Mouse (Mus musculus) mouse embryonic stem cell (cell line): ENCODE measurements around the gene Tspoap1.

Source experiments
- in situ Hi-C, 2 experiments: fragments of 300-500 bp; cut with MboI; formaldehyde crosslinking; loops; 1 replicate in 1 of 2; 3 replicates in 1 of 2; pipeline ENCODE4 v1.14.3; 2019 to 2020; ENCODE audit warnings: low sequenced_read_pairs in 2 of 2, low pct_unique_long_range_greater_than_20kb in 1 of 2, mixed read lengths in 1 of 2; ENCODE audit not compliant: unreplicated experiment in 1 of 2

Gene Tspoap1

DNA sequence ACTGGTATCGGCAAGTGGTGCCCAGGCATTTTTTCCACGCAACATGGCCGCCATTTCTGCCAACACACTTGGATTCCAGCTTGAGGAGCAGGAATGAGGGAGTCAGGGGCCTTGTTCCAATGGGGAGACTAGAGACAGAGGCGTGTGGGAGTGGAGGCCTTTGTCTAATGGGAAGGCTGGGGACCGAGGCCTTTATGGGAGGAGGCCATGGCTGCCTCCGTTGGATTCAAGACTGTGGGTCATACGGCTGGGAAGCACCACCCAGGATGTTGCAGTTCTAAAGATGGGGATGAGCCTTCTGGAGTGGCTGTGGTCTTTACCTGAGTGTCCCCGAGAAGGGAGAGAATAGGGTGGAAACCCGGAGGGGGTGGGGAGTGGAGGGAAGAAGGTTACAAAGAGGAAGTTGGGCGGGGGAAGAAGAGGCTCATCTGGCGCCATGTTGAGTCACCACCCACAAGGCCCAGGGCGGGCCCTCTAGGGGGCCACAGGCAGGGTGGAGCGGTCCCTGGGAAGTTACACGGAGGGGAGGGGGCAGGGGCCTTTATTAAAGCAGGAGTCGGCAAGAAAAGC is 4.0 kb upstream of the Tspoap1 start:
- in situ Hi-C loops: no loop called here

DNA sequence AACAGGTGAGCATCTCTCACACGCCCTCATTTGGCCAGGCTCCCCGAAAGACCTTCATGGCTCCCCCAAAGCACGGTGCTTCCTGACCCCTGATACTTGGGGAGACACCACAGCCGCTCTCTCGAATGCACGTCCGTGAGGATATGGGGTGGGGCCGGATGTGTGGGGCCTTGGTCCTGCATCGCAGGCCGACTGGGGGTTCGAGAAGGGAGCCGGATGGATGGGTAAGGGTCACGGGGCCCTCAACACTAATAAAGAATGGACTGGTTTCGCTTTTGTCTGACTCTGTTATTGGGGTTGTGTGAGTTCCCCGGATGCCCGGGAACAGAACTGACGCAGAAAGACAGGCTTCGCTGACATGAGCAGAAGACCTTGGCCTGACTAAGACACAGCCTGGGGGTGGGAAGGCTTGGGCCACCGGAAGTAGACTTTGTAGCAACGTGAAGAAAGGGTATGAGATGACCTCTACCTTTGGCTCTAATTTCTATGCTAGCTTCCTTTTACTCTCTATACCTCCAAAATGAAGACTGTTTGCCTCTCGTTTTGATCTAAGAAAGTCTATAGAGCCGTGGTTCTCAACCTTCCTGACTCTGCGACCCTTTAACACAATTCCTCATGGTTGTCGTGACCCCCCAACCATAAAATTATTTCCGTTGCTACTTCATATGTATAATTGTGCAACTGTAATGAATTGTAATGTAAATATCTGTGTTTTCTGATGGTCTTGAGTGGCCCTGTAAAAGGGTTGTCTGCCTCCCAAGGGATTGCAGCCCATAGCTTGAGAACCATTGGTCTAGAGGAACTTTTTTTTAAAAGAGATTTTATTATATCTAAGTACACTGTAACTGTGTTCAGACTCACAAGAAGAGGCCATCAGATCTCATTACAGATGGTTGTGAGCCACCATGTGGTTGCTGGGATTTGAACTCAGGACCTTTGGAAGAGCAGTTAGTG is 3.1 kb upstream of the Tspoap1 start:
- in situ Hi-C loops: no loop called here

DNA sequence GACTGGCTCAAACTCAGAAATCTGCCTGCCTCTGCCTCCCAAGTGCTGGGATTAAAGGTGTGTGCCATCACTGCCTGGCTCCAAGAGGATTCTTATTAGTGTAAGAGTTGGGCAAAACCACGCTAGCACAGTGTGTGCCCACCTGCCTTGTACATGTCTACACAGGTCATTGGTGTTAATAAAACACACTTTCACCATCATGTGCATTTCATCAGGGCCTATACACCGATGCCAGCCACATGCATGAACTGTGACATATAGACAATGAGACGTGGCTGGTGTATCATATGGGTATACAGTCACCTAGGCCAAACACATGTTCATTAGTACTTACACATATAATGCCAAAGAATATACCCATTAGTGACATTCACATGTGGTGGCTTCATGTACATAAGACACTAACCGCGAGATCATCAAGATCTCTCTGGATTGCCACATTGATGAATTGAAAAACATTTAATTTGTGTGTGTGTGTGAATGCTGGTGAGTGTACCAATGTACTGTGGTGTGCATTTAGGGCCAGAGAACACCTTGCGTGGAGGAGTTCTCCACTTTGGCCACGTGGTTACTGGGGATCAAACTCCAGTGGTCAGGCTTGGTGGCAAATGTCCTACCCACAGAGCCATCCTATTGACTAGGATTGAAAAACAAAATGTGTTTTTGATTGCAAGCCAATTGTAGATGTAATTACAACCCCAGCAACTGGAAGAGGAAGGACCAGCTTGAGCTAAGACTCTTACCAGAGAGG is 2.0 kb upstream of the Tspoap1 start:
- in situ Hi-C loops: no loop called here

DNA sequence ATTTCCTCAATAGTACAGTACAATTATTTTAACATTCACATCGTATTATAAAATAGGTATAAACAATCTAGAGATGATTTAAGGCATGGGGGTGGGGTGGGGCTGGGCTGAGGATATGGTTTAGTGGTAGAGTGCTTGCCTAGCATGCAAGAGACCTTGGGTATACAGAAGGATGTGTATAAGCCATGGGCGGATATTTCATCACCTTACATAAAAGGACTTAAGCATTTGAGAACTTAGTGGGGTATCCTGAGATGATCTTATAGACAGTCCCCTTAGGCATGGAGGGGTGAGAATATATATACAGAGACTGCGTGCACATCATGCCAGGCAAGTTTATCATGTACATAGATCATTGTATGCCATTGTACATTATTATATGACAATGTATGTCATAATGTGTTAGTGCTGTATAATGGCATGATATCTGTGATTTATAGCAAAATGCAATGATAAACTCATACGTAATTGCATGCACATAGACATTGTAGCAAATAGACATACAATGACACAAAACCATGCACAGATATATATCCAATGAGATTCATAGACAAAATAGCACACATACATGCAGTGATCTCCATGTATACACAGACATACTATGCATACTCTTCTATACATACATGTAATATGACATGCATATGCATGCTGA is 1.3 kb upstream of the Tspoap1 start:
- in situ Hi-C loops: no loop called here

DNA sequence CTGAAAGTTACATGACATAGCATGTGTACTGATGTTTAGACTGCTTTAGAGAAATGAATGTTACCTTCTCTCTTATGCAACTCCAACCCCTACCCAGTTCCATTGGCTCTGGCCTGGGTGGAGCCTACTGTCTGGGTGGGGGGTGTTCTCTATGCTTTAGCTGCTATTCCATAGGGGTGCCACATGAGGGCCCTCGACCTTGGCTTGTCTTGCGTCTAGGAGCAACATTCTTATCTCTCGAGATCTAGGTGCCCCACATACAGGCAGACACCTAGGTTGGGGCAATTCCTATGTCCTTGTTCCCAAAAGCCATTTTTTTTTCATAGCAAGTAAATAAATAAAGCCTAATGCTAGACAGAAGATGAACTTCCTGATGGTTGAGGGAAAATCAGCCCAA is 734 bp upstream of the Tspoap1 start:
- in situ Hi-C loops: no loop called here

DNA sequence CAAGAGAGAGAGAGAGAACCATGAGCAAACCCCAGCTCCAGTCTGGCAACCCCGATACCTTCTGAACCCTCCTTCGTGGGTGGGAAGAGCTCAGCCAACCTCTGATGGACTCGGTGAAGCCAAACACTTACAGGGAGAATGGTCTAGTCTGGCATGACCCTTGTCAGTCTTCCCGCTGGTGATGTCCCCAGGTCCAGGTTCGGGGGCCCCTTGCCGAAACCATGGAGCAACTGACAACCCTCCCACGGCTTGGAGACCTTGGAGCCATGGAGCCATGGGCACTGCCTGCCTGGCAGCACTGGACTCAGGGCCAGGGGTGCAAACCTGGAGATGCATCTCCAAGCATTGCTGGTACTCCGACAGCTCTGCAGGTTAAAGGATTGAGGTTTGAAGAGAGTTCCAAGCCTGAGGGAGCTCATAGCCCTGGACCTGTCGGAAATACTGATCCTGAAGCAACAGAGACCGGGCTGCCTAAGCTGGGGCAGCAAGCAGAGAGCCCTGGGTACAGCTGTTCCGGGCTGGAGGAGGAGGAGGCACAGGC is 910 bp downstream of the Tspoap1 start:
- in situ Hi-C loops: no loop called here

DNA sequence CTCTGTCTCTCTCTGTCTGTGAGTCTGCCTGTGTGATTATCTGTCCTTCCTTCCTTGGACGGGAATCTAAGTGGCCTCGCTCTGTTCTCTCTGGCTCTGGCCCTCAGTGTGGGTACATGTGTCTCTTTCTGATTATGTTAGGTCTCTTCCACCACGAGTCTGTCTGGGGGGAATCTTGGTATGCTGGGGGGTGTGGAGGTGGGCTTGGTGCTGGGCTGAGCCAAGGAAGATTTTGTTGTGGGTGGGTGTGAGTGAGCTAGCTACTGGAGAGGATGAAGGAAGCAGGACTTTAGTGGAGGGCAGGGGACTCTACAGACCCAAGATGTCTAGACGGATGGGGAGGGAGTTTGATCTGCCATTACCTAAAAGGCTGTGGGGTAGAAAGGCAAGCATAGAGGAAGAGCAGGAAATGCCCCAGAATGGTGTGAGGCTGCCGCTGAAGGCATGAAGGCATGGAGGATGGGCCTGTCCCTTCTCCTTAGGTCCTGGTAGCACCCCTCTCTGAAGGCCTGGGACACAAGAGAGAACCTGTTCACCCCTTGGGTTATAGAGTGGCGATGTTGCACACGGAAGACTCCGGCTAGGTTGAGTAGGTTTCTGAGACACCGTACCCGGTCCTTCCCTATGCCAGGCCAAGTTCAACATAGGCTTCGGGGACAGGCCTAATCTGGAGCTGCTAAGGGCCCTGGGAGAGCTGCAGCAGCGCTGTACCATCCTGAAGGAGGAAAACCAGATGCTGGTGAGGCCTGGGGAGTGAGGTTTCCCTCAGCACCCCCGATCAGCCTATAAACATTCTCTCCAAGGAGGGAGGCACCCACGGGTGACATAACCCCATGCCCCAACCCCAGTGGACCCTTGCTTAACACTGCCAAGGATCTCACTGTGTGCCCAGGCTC is 1.7 kb downstream of the Tspoap1 start:
- in situ Hi-C loops: no loop called here

DNA sequence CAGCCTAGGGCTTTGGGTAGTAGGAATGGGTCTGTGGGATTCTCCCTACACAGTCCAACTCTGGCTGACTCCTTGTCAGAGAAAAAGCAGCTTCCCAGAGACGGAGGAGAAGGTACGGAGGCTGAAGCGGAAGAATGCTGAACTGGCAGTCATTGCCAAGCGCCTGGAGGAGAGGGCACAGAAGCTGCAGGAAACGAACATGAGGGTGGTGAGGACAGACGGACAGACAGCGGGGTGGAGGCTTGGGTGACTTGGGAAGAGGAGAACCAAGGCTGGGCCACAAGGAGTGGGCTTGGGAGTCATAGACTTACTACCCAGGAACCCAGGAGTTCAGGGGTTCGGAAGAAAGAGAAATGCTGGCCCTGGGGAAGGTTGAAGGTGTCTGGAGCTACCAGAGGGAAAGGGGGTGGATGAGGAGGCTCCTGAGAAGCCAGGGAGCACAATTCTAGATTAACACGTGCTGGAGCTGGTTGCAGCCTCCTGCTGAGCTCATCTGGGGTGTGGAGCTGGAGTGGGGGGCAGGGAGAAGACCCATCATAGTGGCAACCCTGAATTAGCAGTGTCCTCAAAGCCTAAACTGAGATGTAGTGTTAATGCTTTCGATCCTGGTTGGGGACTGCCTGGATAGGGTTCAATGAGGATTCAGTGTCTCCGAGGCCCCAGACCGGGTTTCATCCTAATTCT is 2.5 kb downstream of the Tspoap1 start:
- in situ Hi-C loops: no loop called here

DNA sequence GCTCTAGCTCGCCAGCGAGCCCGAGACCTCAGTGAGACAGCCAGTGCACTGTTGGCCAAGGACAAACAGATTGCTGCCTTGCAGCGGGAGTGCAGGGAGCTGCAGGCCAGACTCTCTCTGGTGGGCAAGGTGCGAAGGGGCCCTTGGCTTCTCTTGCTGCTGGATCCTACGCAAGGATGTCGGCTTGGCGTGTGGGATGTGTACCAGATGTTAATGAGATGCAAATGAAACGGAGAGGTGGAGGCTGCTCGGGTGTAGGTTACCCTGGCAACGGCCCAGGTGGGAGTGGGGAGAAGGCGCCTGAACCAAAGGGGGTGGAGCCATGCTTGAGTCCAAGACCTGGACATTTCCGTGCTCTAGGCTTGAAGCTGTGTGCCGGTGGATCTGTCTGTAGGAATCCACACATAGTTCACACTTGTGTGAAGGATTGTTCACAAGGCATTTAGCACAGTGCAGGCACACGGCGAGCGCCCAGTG is 3.2 kb downstream of the Tspoap1 start:
- in situ Hi-C loops: no loop called here

DNA sequence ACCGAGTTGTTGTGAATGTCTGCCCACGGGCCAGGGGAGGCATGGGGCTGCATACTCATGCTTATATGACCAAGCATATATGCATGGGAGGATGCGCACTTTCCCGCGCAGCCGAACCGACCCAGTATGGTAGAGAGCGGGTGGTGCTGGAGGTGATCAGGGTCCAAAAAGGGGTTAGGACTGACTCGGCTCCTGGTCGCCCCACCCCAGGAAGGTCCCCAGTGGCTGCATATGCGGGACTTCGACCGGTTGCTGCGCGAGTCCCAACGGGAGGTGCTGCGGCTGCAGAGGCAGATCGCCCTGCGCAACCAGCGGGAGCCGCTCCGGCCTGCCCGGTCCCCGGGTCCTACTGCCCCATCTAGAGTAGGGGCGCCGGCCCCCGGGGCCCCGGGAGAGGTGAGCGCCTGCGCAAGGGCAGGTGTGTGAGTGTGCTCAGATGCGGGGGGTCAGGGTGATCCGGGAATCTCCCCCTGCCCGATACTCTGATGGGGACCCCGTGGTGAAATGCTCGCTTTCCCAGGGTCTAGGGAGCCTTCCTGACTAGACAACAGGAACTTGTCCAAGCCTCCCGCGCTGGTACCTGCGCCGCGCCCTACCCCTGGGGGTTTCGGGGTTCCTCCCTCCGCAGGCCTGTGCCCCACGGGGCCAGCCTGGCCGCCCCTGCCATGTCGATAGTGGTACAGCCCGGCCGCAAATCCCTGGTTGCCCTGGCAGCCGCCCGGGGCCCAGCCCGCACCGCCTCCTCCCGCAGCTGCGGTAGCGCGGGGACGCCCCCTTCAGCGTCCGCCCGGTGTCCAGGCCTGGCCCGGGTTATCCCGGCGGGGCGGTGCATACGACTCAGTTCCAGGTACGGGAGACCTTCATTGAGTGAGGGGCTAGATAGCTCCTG is 3.9 kb downstream of the Tspoap1 start:
- in situ Hi-C loops: no loop called here

DNA sequence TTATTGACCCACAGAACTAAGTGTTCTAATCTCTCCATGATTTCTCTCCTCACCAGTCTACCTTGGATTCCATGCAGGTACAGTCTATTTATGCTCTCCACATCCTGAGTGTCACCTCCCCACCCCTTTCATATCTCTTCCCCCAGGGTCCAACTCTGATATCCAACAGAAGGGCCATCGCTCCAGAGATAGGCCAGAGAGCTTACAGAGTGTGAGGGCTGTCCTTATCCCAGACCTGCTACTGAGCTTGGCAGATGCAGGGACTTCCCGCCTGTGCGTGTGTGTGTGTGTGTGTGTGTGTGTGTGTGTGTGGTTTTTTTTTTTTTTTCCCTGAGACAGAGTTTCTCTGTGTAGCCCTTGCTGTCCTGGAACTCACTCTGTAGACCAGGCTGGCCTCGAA is 8.4 kb downstream of the Tspoap1 start:
- in situ Hi-C loops: no loop called here

DNA sequence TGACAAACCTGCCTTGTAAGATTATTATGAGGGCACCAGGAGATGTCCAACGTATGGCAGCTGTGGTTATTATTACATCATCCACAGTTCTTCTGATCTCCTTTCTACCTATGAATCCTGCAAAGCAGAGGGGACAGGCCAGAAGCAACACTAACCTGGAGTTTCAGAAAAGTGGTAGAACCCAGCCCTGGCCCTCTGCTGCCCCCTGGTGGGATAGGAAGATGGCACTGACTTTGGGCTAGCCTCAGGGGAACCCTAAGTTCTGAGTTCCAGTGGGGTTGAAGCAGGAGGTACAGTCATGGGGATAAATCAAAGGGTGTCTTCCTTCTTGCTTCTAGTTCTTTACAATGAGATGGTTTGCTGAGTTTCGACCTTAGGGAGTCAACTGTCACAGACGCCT is 10.6 kb downstream of the Tspoap1 start:
- in situ Hi-C loops: no loop called here

DNA sequence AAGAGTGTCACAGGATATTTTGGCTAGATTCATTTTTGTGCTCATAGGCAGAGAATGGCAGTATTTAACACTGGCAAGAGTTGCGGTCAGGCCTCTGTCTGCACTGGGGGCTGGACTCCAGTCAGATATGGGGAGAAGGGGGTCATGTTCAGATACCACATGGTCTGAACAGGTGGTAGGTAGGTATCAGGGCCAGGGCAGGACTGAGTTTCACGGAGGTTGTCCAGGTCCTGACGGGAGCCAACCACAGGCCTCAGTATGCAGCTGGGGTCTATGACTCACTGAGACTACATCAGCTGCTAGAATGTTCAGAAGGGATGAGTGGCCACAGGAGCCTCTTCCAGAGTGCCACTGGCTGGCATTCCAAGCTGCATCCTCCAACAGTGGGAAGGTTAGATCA is 12.0 kb downstream of the Tspoap1 start:
- in situ Hi-C loops: no loop called here

DNA sequence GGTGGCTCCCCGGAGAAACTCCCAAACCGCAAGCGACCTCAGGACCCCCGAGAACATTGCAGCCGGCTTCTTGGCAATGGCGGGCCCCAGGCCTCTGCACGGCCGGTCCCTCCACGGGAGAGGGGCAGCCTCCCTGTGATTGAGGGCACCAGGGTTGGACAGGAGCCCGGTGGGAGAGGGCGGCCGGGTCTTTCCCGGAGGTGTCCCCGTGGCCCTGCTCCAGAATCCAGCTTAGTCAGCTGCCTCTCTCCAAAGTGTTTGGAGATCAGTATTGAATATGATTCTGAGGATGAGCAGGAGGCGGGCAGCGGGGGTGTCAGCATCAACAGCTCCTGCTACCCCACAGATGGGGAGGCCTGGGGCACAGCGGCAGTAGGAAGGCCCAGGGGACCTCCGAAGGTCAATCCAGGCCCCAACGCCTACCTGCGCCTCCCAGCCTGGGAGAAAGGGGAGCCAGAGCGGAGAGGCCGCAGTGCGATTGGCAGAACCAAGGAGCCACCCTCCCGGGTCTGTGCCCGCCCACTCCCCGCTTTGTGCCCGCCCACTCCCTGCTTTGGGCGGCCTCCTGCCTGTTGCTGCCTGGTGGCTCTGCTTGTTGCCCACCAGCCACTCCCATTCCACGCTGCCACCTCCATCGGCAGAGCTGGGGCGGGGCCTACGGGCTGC is 17.9 kb downstream of the Tspoap1 start:
- in situ Hi-C loops: no loop called here

DNA sequence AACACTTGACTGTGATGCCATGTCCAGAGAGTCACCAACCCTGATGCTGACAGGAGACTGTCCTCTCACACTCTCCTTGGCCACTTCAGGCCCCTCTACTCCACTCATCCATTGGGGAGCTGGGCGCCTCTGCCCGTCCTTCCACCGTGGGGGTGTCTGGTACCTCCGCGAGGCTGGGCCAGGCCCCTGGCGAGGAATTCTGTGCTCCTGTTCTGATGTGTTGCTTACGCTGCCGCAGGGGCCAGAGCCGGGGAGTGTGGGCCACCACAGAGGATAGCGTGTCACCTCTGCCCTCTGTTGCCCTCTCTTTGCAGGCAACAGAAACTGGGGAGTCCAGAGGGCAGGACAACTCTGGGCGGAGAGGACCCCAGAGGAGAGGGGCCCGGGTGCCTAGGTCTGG is 18.6 kb downstream of the Tspoap1 start:
- in situ Hi-C loops: no loop called here

DNA sequence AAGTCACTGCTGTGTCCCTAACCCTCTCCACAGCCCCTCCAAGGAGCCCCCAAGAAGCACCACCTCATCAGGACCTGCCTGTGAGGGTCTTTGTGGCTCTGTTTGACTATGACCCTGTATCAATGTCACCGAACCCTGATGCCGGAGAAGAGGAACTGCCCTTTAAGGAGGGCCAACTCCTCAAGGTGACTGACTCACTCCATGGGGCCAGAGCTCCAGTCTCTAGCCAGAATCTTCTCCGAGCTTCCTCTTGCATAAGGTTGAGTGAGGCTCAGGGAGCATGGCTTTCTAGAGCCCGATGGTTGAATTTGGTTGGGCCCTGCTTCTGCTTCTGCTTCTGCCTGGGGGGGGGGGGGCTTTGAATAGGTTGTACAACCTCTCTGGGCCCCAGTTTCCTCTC is 19.1 kb downstream of the Tspoap1 start:
- in situ Hi-C loops: no loop called here
